Mouse (Mus musculus) embryonic facial prominence, embryonic 15.5 days (tissue): ENCODE data around the gene Grik4. TPM values are rescaled to one million over a fixed set of nuclear protein-coding genes. Genes with fewer than 3 reads are reported as not detected.

ENCODE experiments used
- ATAC-seq: fragments of 200-750 bp; cut with Nextera tagmentation; 2 replicates; pipeline ENCODE4 v1.8.0; 2017; ENCODE audit warnings: low read depth, moderate TSS enrichment; ENCODE audit not compliant: insufficient number of reproducible peaks, low FRiP score, low TSS enrichment
- H3K27ac ChIP-seq: fragments of 300-500 bp; sonication (generic); replicated peaks from 2 replicates; pipeline ENCODE4 v1.5.1; 2015; ENCODE audit warnings: mild to moderate bottlenecking, inconsistent platforms
- H3K27me3 ChIP-seq: fragments of 300-500 bp; sonication (generic); 2 replicates; pipeline ENCODE4 v1.6.1; 2015; ENCODE audit warnings: inconsistent platforms
- H3K36me3 ChIP-seq: fragments of 300-500 bp; sonication (generic); 2 replicates; pipeline ENCODE4 v1.6.1; 2015; ENCODE audit warnings: mild to moderate bottlenecking, inconsistent platforms
- H3K4me1 ChIP-seq: fragments of 300-500 bp; sonication (generic); 2 replicates; pipeline ENCODE4 v1.6.1; 2015; ENCODE audit warnings: inconsistent platforms
- H3K4me2 ChIP-seq: fragments of 300-500 bp; sonication (generic); replicated peaks from 2 replicates; pipeline ENCODE4 v1.6.1; 2015; ENCODE audit warnings: mild to moderate bottlenecking, inconsistent platforms
- H3K4me3 ChIP-seq: fragments of 300-500 bp; sonication (generic); replicated peaks from 2 replicates; pipeline ENCODE4 v1.5.1; 2015; ENCODE audit warnings: mild to moderate bottlenecking, inconsistent platforms
- H3K9ac ChIP-seq: fragments of 300-500 bp; sonication (generic); 2 replicates; pipeline ENCODE4 v1.6.1; 2015; ENCODE audit warnings: inconsistent platforms
- H3K9me3 ChIP-seq: fragments of 300-500 bp; sonication (generic); replicated peaks from 2 replicates; pipeline ENCODE4 v1.6.1; 2016; ENCODE audit warnings: inconsistent platforms
- whole genome bisulfite sequencing: fragments of 180-500 bp; shearing (Covaris S2); methylation state at CpG from one replicate; pipeline ENCODE4 v1.1.7; 2015; 5-methylcytosine and 5-hydroxymethylcytosine counted together
- polyA plus RNA-seq: library from polyadenylated mRNA; unstranded; fragments of >200 nt; fragmentation: Nextera tagmentation; extraction: Ambion mirVana; gene quantifications from 2 replicates; pipeline ENCODE4 v1.2.1, GENCODE M21; 2015

The Grik4 gene
- polyA plus RNA-seq, 1 experiment from 2014 or later, result 2.0 TPM

GRCm38 (mm10) chr9:42837498-42837897, 106.8 kb downstream of the Grik4 start:
- ATAC-seq, result no peak
- H3K9me3 ChIP-seq, result no peaks in the 10 kb centered on the region
- no peaks in the 10 kb centered on the region for H3K36me3 ChIP-seq
- 70% methylated on average over 6 of the region's 6 CpGs for WGBS
- no peak overlapping the region for H3K9ac ChIP-seq
- H3K4me2 ChIP-seq, result no peak overlapping the region
- no peak overlapping the region for H3K27ac ChIP-seq
- H3K4me1 ChIP-seq, result no peaks in the 10 kb centered on the region
- no peak overlapping the region for H3K4me3 ChIP-seq
- no peaks in the 10 kb centered on the region for H3K27me3 ChIP-seq

GRCm38 (mm10) chr9:42831558-42831957, 112.7 kb downstream of the Grik4 start:
- Histone ChIP-seq H3K4me3 (no peak overlapping the region), H3K4me2 (no peak overlapping the region), H3K36me3 (no peaks in the 10 kb centered on the region), H3K27ac (no peak overlapping the region), H3K4me1 (no peaks in the 10 kb centered on the region), H3K9me3 (no peaks in the 10 kb centered on the region), H3K9ac (no peak overlapping the region), H3K27me3 (no peaks in the 10 kb centered on the region)
- ATAC-seq, result no peak
- 78% methylated on average over 6 of the region's 6 CpGs for whole genome bisulfite sequencing

DNA sequence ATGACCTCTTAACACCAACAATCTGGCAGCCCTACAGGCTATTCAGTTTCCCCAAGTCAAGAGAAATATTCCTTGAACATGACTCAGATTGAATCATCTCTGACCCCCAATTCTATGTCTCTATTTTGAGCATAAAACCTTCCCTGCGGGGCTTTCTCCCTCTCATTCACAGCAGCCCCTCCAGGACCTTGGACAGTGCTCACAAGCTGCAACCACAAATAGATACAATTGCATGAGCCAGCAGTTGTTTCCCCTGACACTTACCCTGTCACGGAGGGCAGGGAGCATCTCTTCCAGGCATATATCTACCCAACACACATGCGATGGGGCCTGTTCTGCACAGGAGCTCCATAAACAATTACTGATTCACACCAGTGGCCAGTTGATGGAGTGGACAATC, 125.0 kb downstream of the Grik4 start:
- Histone ChIP-seq H3K9me3 (no peaks in the 10 kb centered on the region), H3K4me1 (no peaks in the 10 kb centered on the region), H3K4me2 (no peak overlapping the region), H3K4me3 (no peak overlapping the region), H3K9ac (no peak overlapping the region), H3K36me3 (no peaks in the 10 kb centered on the region), H3K27ac (no peak overlapping the region), H3K27me3 (no peaks in the 10 kb centered on the region; the same call in 1 of the 2 replicates)
- 33% methylated on average over 3 of the region's 3 CpGs for WGBS
- no peak for ATAC-seq

GRCm38 (mm10) chr9:42816815-42817214, 127.5 kb downstream of the Grik4 start:
- Histone ChIP-seq H3K9me3 (no peaks in the 10 kb centered on the region), H3K27ac (no peak overlapping the region), H3K4me3 (no peak overlapping the region), H3K9ac (no peak overlapping the region), H3K4me2 (no peak overlapping the region), H3K36me3 (no peaks in the 10 kb centered on the region), H3K4me1 (no peaks in the 10 kb centered on the region), H3K27me3 (no peaks in the 10 kb centered on the region)
- no peak for ATAC-seq
- 60% methylated on average over 1 of the region's 1 CpGs for WGBS

GRCm38 (mm10) chr9:42809146-42809545, 135.1 kb downstream of the Grik4 start:
- Histone ChIP-seq H3K4me2 (no peak overlapping the region), H3K9me3 (no peaks in the 10 kb centered on the region), H3K4me3 (no peak overlapping the region), H3K36me3 (no peaks in the 10 kb centered on the region), H3K27ac (no peak overlapping the region), H3K4me1 (no peaks in the 10 kb centered on the region), H3K9ac (no peak overlapping the region), H3K27me3 (no peaks in the 10 kb centered on the region; the same call in 1 of the 2 replicates)
- 87% methylated on average over 3 of the region's 3 CpGs for WGBS
- no peak for ATAC-seq

DNA sequence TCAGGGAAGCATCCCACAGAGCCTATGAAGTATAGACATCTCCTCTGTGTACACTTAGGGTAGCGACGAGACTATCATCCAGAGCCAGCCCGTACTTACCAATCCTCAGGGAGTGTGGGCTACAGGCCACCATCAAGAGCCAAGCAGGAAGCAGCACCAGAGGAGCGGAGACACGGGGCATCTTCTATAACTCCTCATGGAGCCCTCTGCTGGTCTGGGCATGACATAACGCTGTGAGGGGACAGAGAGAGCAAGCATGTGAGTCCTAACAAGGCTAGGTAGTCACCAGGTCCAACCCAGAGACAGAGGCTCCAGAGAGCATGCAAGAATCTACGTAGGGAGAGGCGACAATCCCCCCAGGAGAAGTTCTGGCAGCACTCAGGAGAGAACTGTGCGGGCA, 135.9 kb downstream of the Grik4 start:
- H3K4me2 ChIP-seq, result no peak overlapping the region
- no peaks in the 10 kb centered on the region for H3K36me3 ChIP-seq
- 70% methylated on average over 9 of the region's 9 CpGs for WGBS
- no peaks in the 10 kb centered on the region; the same call in 1 of the 2 replicates for H3K27me3 ChIP-seq
- no peaks in the 10 kb centered on the region for H3K4me1 ChIP-seq
- no peaks in the 10 kb centered on the region for H3K9me3 ChIP-seq
- no peak overlapping the region for H3K4me3 ChIP-seq
- no peak overlapping the region for H3K9ac ChIP-seq
- H3K27ac ChIP-seq, result no peak overlapping the region
- ATAC-seq, result no peak; the same call in 1 of the 2 replicates

DNA sequence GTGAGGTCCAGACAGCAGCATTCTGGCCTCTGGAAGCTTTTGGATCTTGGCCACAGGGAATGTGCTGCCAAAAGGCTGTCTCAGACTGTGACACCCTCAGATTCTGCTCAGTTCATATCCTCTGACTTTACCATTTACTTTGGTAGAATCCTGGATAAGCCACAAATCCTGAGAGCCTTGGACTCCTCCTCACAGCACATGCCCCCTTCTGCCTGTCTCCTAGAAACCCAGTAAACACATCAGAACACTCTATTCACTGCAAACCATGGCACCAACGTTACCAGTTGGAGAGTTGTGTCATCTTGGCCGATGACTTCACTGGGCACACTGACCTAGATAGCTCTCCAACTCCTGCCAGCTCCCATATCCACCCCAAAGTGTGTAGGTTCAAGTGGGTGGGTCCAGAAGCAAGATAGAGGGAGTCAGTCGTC, 141.2 kb downstream of the Grik4 start:
- H3K9me3 ChIP-seq, result no peaks in the 10 kb centered on the region
- no peak overlapping the region for H3K4me3 ChIP-seq
- peaks cover 14% of the 10 kb centered on the region; the same call in 1 of the 2 replicates for H3K4me1 ChIP-seq
- no peak overlapping the region for H3K4me2 ChIP-seq
- H3K36me3 ChIP-seq, result no peaks in the 10 kb centered on the region
- no peak overlapping the region for H3K9ac ChIP-seq
- no peak for ATAC-seq
- 65% methylated on average over 3 of the region's 3 CpGs for WGBS
- no peaks in the 10 kb centered on the region for H3K27me3 ChIP-seq
- no peak overlapping the region for H3K27ac ChIP-seq

DNA sequence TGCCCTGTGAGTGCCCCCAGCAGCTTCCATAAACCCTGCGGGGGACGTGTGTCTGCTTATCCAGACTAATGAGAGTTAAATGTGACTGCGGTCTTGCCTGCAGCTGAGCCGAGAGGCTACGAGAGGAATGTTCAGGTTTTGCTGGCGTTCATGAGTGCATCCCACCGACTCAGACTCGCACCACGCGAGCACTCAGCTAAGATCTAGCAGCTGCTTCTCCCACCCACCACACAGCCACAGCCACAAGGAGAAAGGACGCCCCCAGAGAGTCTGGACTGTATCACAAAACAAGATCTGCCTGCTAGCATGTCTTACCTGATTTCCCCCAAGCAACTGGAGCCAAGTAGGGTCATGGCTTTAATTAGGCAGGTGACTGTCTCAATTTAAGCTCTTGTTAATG, 142.4 kb downstream of the Grik4 start:
- no peak for ATAC-seq
- no peaks in the 10 kb centered on the region for H3K27me3 ChIP-seq
- no peaks in the 10 kb centered on the region for H3K36me3 ChIP-seq
- no peak overlapping the region for H3K27ac ChIP-seq
- no peak overlapping the region for H3K9ac ChIP-seq
- no peak overlapping the region for H3K4me3 ChIP-seq
- H3K4me2 ChIP-seq, result no peak overlapping the region
- no peaks in the 10 kb centered on the region for H3K9me3 ChIP-seq
- H3K4me1 ChIP-seq, result peaks cover 14% of the 10 kb centered on the region; the same call in 1 of the 2 replicates
- WGBS, result 63% methylated on average over 11 of the region's 11 CpGs

DNA sequence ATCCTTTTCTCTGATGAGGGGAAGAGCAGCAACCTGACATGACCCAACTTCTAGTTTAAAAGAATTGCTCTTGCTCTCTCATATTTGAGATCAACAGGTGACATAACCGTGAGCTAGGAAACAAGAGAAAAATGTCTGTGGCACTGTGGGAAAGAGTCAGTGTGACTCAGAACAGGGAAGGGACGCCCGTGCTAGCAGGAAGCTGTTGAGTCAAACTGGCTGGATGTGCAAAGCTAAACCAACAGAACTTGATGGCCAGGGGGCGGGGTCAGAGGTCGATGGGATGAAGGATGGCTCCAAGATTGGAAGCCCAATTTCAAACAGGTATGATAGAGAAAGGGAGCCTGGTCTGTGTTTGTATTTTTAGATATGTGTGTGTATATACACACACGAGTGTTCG, 144.2 kb downstream of the Grik4 start:
- ATAC-seq, result no peak
- WGBS, result 84% methylated on average over 7 of the region's 7 CpGs
- no peaks in the 10 kb centered on the region for H3K36me3 ChIP-seq
- no peak overlapping the region for H3K4me3 ChIP-seq
- no peak overlapping the region for H3K9ac ChIP-seq
- H3K4me1 ChIP-seq, result peaks cover 18% of the 10 kb centered on the region
- no peaks in the 10 kb centered on the region for H3K9me3 ChIP-seq
- H3K27ac ChIP-seq, result no peak overlapping the region
- no peaks in the 10 kb centered on the region for H3K27me3 ChIP-seq
- H3K4me2 ChIP-seq, result no peak overlapping the region

DNA sequence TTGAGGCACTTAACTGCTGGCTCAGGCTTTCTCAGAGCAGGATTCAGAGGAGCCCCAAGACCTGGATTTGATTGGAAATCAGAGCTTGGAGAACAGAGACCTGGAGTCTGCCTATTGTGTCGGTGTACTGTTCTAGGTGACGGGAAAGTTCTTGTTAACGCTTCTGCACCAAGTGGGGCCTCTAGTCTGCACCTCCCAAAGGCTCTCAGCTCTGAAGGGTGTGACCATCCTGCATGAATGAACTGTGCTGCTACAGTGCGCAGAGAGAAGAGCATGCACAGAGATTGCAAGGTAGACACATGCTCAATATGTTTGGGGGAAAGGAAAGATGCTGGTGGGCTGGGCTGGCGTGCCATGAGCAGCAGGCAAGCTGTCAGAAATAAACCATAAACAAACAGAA, 144.6 kb downstream of the Grik4 start:
- WGBS, result 75% methylated on average over 5 of the region's 5 CpGs
- Histone ChIP-seq H3K9me3 (no peaks in the 10 kb centered on the region), H3K36me3 (no peaks in the 10 kb centered on the region), H3K9ac (no peak overlapping the region), H3K27me3 (no peaks in the 10 kb centered on the region), H3K4me2 (no peak overlapping the region), H3K4me3 (no peak overlapping the region), H3K4me1 (peaks cover 18% of the 10 kb centered on the region), H3K27ac (no peak overlapping the region)
- no peak for ATAC-seq

GRCm38 (mm10) chr9:42799242-42799641, 145.1 kb downstream of the Grik4 start:
- no peaks in the 10 kb centered on the region for H3K9me3 ChIP-seq
- H3K27me3 ChIP-seq, result no peaks in the 10 kb centered on the region
- no peak overlapping the region for H3K27ac ChIP-seq
- WGBS, result 43% methylated on average over 5 of the region's 5 CpGs
- no peak for ATAC-seq
- no peak overlapping the region for H3K9ac ChIP-seq
- no peak overlapping the region for H3K4me3 ChIP-seq
- H3K36me3 ChIP-seq, result no peaks in the 10 kb centered on the region
- H3K4me1 ChIP-seq, result peaks cover 18% of the 10 kb centered on the region
- H3K4me2 ChIP-seq, result no peak overlapping the region

DNA sequence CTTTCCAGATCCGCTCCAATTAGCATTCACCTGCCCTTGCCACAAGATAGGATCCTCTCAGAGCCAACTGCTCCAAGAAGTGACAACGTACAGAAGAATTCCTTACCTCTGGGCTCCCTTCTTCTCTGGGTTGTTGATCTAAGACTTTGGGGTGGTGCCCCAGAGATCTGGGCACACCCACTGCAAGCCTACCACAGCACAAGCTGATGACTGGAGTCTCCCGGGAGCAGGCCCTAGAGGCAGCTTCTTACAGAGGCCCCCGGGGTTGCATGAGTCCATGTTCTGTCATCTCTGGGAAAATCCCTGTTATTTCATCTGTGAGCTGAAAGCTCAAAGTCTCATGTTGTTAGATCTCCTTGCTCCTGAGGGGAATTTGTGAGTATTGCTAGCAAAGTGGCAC, 146.0 kb downstream of the Grik4 start:
- Histone ChIP-seq H3K4me3 (no peak overlapping the region), H3K27me3 (peaks cover 3% of the 10 kb centered on the region), H3K9me3 (no peaks in the 10 kb centered on the region), H3K36me3 (no peaks in the 10 kb centered on the region), H3K27ac (no peak overlapping the region), H3K4me2 (no peak overlapping the region), H3K9ac (no peak overlapping the region), H3K4me1 (peaks cover 18% of the 10 kb centered on the region)
- no peak for ATAC-seq
- 65% methylated on average over 4 of the region's 4 CpGs for WGBS
